In the genomic region with DNA sequence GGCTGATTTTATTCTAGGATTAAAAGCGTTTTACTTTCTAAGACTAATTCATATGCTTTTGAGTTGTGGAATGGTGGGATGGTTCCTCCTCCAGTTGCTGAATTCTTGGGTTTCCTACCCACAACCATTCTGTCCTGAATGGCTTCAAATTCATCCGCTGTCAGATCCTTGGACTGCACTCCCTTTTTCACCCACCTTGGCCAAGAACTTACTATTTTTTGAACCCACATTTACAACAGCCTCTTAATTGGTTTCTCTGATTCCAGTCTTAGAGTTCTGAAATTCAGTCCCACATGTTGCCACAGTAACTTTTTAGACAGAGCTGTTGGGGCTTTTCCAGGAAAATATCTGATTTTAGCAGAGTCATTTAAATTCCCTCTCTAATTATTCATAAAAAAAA, we compare ENCODE assay signal across 12 mouse cellular contexts.
"Had no signal": no experiment of that assay in that cellular context is flagged by ENCODE, and none has a peak within 500 bp of the region (broad histone marks: within the 10 kb centered on the region; RNA-seq: fewer than 3 reads in every experiment).

No protein-coding gene starts in this region.

- DNase-seq: forebrain, postnatal 0 days; gastrocnemius, postnatal 14 days; gastrocnemius, postnatal 36 days; heart, adult 11 months; heart, adult 2 months; heart, postnatal 4 days; kidney, adult 18-20 months; kidney, adult 8-10 months; kidney, postnatal 10 days; kidney, postnatal 25 days; kidney, postnatal 4 days; liver had no signal
